Mouse (Mus musculus) large intestine, adult 2 months (tissue): Measurements from ENCODE around the gene Msl2. TPM values are rescaled to one million over a fixed set of nuclear protein-coding genes. Genes with fewer than 3 reads are reported as not detected.

Experiments
- DNase-seq: peaks from one replicate; pipeline ENCODE4 v3.0.0-alpha.2; 2012; ENCODE audit warnings: low read depth, low spot score
- WGBS: fragments of 180-500 bp; shearing (Covaris S2); methylation state at CpG from one replicate; pipeline ENCODE4 v1.1.7; 2018; 5-methylcytosine and 5-hydroxymethylcytosine counted together
- polyA plus RNA-seq: library from polyadenylated mRNA; depleted of rRNA; stranded (reverse); fragments of >200 nt; gene quantifications from 2 replicates; pipeline ENCODE4 v1.2.3, GENCODE M21; 2012; rRNA removed

Msl2 gene
- polyA plus RNA-seq = 11.2 and 15.5 TPM in 2 replicates

- no peak for DNase-seq
- 2% methylated on average over 41 of the region's 43 CpGs for WGBS
These were observed at the start of gene Msl2 for GRCm38 (mm10) chr9:101073987-101074331. TSS of gene Msl2 (plus strand) at chr9:101074101.

- under 1% methylated on average over 14 of the region's 14 CpGs for WGBS
- no peak for DNase-seq
These were observed 40.0 kb upstream of the Msl2 start for GRCm38 (mm10) chr9:101033761-101034447.

- no peak for DNase-seq
- under 1% methylated on average over 61 of the region's 61 CpGs for WGBS
These were observed 39.3 kb upstream of the Msl2 start, which contains the start of gene Pccb for GRCm38 (mm10) chr9:101034448-101035098. TSS of gene Pccb (minus strand) at chr9:101034898.

- DNase-seq = no peak
- WGBS = 49% methylated on average over 12 of the region's 15 CpGs
These were observed 37.9 kb upstream of the Msl2 start for GRCm38 (mm10) chr9:101035836-101036596.

- 29% methylated on average over 2 of the region's 2 CpGs for WGBS
- no peak for DNase-seq
These were observed 37.0 kb upstream of the Msl2 start for GRCm38 (mm10) chr9:101036876-101037275.

- 11% methylated on average over 7 of the region's 7 CpGs for WGBS
- no peak for DNase-seq
These were observed 36.5 kb upstream of the Msl2 start for GRCm38 (mm10) chr9:101037396-101037795.

- no peak for DNase-seq
- WGBS = 40% methylated on average over 5 of the region's 5 CpGs
These were observed 35.3 kb upstream of the Msl2 start for GRCm38 (mm10) chr9:101038634-101039033.

GRCm38 (mm10) chr9:101041508-101041907 lies 32.4 kb upstream of the Msl2 start:
- 78% methylated on average over 5 of the region's 5 CpGs for WGBS

GRCm38 (mm10) chr9:101042249-101042648 lies 31.7 kb upstream of the Msl2 start:
- no peak for DNase-seq

More at GRCm38 (mm10) chr9:101041508-101041907, 32.4 kb upstream of the Msl2 start:
- DNase-seq = no peak

GRCm38 (mm10) chr9:101045710-101046338 lies 28.1 kb upstream of the Msl2 start:
- no peak for DNase-seq
- WGBS = 14% methylated on average over 15 of the region's 15 CpGs

More at GRCm38 (mm10) chr9:101042249-101042648, 31.7 kb upstream of the Msl2 start:
- WGBS = 85% methylated on average over 9 of the region's 9 CpGs

- no peak for DNase-seq
- WGBS = 37% methylated on average over 3 of the region's 3 CpGs
These were observed 21.9 kb upstream of the Msl2 start for GRCm38 (mm10) chr9:101052007-101052406.

GRCm38 (mm10) chr9:101052691-101053090 lies 21.2 kb upstream of the Msl2 start:
- WGBS = 16% methylated on average over 6 of the region's 6 CpGs
- DNase-seq = no peak

- 30% methylated on average over 14 of the region's 14 CpGs for WGBS
- no peak for DNase-seq
These were observed 20.6 kb upstream of the Msl2 start for GRCm38 (mm10) chr9:101053279-101053678.

- no peak for DNase-seq
- 76% methylated on average over 4 of the region's 4 CpGs for WGBS
These were observed 16.7 kb upstream of the Msl2 start for GRCm38 (mm10) chr9:101057156-101057555.

GRCm38 (mm10) chr9:101061035-101061434 lies 12.9 kb upstream of the Msl2 start:
- 68% methylated on average over 11 of the region's 11 CpGs for WGBS
- DNase-seq = no peak

- no peak for DNase-seq
- WGBS = 84% methylated on average over 6 of the region's 6 CpGs
These were observed 11.6 kb upstream of the Msl2 start for GRCm38 (mm10) chr9:101062253-101062780.

- no peak for DNase-seq
- WGBS = 89% methylated on average over 3 of the region's 3 CpGs
These were observed 8.8 kb upstream of the Msl2 start for GRCm38 (mm10) chr9:101065076-101065602.

- no peak for DNase-seq
- over 99% methylated on average over 3 of the region's 3 CpGs for WGBS
These were observed 4.1 kb upstream of the Msl2 start for GRCm38 (mm10) chr9:101069781-101070180.

- WGBS = 28% methylated on average over 5 of the region's 5 CpGs
- DNase-seq = no peak
These were observed 1.4 kb upstream of the Msl2 start for GRCm38 (mm10) chr9:101072506-101072905.
